Mouse (Mus musculus) heart, embryonic 11.5 days (tissue): ENCODE data around the gene Inha. TPM values are rescaled to one million over a fixed set of nuclear protein-coding genes. Genes with fewer than 3 reads are reported as not detected.

ENCODE experiments used
- ATAC-seq: fragments of 200-750 bp; cut with Nextera tagmentation; replicated peaks from 2 replicates; pipeline ENCODE4 v1.8.0; 2017; ENCODE audit warnings: moderate library complexity; ENCODE audit not compliant: insufficient number of reproducible peaks, low FRiP score, low TSS enrichment
- H3K27ac ChIP-seq: fragments of 300-500 bp; sonication (generic); 2 replicates; pipeline ENCODE4 v1.5.1; 2014; ENCODE audit warnings: mild to moderate bottlenecking, low read depth, low read length
- H3K27me3 ChIP-seq: fragments of 300-500 bp; sonication (generic); 2 replicates; pipeline ENCODE4 v1.6.1; 2014; ENCODE audit warnings: mild to moderate bottlenecking, low read length, mixed read lengths; ENCODE audit not compliant: control insufficient read depth, insufficient read depth
- H3K36me3 ChIP-seq: fragments of 300-500 bp; sonication (generic); 2 replicates; pipeline ENCODE4 v1.6.1; 2014; ENCODE audit warnings: mild to moderate bottlenecking, low read length, moderate library complexity, mixed read lengths; ENCODE audit not compliant: control insufficient read depth, insufficient read depth
- H3K4me1 ChIP-seq: fragments of 300-500 bp; sonication (generic); 2 replicates; pipeline ENCODE4 v1.6.1; 2014; ENCODE audit warnings: low read length; ENCODE audit not compliant: control insufficient read depth, insufficient read depth
- H3K4me2 ChIP-seq: fragments of 300-500 bp; sonication (generic); 2 replicates; pipeline ENCODE4 v1.6.1; 2014; ENCODE audit warnings: mild to moderate bottlenecking, moderate library complexity
- H3K4me3 ChIP-seq: fragments of 300-500 bp; sonication (generic); 2 replicates; pipeline ENCODE4 v1.5.1; 2014; ENCODE audit warnings: low read depth, low read length
- H3K9ac ChIP-seq: fragments of 300-500 bp; sonication (generic); 2 replicates; pipeline ENCODE4 v1.6.1; 2014; ENCODE audit warnings: mild to moderate bottlenecking, low read depth, low read length, moderate library complexity
- H3K9me3 ChIP-seq: fragments of 300-500 bp; sonication (generic); replicated peaks from 2 replicates; pipeline ENCODE4 v1.6.1; 2016; ENCODE audit warnings: low read length; ENCODE audit not compliant: control insufficient read depth
- WGBS: fragments of 180-500 bp; shearing (Covaris S2); extraction: QIAGEN DNeasy Blood & Tissue Kit; methylation state at CpG from one replicate; pipeline ENCODE4 v1.1.7; 2014; ENCODE audit not compliant: insufficient replicate concordance; 5-methylcytosine and 5-hydroxymethylcytosine counted together
- polyA plus RNA-seq: library from polyadenylated mRNA; unstranded; fragments of >200 nt; fragmentation: Nextera tagmentation; extraction: Ambion mirVana; gene quantifications from 2 replicates; pipeline ENCODE4 v1.2.1, GENCODE M21; 2014

Inha gene
- polyA plus RNA-seq, 1 experiment from 2014 or later = 4.8 TPM

DNA sequence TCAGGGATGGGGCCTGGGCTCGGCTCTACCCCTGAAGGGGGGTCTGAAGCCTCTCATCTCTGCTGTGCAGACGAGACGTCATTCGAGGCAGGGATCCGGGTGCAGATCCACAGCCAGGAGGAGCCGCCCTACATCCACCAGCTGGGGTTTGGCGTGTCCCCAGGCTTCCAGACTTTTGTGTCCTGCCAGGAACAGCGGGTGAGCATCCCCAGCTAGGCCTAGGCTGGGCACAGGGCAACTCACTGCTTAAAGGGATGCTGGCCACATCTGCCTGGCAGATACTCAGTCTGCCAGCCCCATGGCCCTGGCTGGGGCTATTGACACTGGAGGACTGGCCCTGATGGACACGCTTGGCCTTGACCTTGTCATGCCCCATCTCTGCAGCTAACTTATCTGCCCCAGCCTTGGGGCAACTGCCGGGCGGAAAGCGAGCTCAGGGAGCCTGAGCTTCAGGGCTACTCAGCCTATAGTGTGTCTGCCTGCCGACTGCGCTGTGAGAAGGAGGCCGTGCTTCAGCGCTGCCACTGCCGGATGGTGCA lies 37.5 kb upstream of the Inha start:
- Histone ChIP-seq H3K9me3 (no peaks in the 10 kb centered on the region), H3K4me1 (peaks cover 6% of the 10 kb centered on the region), H3K27ac (no peak overlapping the region), H3K4me2 (no peak overlapping the region), H3K9ac (no peak overlapping the region), H3K27me3 (peaks cover 27% of the 10 kb centered on the region), H3K4me3 (no peak overlapping the region), H3K36me3 (no peaks in the 10 kb centered on the region)
- ATAC-seq = no peak
- WGBS = 70% methylated on average over 17 of the region's 17 CpGs

DNA sequence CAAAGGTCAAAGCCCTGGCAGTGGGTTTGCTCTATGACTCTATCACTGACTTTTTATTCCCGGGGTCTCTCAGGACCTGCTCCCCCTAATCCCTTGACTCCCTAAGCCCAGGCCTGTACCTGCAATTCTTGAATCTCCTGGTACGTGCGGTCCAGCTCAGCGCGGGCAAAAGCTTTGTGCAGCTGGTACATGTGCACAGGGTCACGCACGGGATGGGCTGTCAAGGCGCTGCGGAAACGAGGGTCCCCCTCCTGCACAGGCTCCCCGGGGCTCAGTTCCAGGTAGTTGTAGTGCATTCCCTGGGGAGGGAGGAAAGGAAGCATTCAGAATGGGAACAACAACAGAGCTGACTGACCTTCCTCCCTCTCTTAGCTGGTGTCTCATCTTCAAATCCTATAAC lies 30.4 kb upstream of the Inha start:
- no peak for ATAC-seq
- H3K4me1 ChIP-seq = peaks cover 27% of the 10 kb centered on the region
- H3K4me3 ChIP-seq = no peak overlapping the region
- no peaks in the 10 kb centered on the region for H3K9me3 ChIP-seq
- H3K4me2 ChIP-seq = no peak overlapping the region
- WGBS = 94% methylated on average over 11 of the region's 11 CpGs
- H3K9ac ChIP-seq = no peak overlapping the region
- H3K27me3 ChIP-seq = peaks cover 24% of the 10 kb centered on the region
- H3K36me3 ChIP-seq = peaks cover 22% of the 10 kb centered on the region
- H3K27ac ChIP-seq = no peak overlapping the region

DNA sequence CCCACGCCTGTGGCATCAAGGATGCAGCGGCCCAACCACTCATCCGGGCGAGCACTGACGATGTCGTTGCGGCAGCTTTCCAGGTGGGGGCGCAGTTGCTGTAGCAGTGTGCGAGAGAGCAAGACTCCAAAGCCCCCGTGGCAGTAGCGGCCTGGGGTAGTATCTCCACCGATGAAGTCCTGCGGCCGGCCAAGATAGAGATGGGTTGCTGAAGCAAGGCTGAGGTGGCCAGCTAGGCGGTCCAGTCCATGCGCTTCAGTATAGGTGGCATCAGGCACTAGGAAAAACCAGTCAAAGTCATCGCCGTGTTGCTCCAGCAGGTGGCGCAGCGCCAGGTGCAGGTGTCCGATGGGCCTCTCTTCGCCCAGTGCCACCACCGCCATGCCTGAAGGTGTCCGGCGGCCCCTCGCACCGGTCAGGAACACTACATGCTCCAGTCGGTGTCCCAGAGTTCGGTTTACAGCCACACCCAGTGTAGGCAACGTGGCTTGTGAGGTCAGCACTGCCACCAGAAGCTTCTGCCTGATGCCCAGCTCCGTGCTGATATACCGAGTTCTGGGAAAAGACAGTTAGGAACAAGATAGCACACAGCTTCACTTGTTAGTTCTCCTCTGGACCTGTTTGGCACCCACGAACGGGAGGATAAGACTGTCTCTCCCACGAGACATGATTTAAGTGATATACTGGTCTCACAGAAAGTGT lies 29.5 kb upstream of the Inha start:
- Histone ChIP-seq H3K36me3 (peaks cover 22% of the 10 kb centered on the region), H3K4me3 (peak overlapping the region; percentile 90), H3K27me3 (peaks cover 34% of the 10 kb centered on the region)

DNA sequence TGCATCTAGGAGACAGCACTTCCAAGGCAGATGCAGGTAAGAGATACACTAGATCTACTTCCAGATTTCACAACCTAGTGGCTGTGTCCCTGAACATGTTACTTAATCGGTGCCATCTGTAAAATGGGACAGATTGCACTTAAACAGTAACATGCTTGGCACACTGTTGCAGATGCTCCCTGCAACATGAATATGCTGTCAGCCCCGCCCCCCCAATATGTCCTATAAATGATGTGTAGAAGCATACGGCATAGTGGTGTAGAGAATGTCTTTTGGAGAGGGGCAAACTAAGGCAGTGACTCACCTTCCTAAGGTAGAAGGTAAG lies 28.9 kb upstream of the Inha start:
- H3K36me3 ChIP-seq = peaks cover 22% of the 10 kb centered on the region
- peaks cover 27% of the 10 kb centered on the region for H3K4me1 ChIP-seq
- no peak overlapping the region for H3K27ac ChIP-seq
- H3K4me3 ChIP-seq = peak overlapping the region; percentile 90
- peaks cover 39% of the 10 kb centered on the region for H3K27me3 ChIP-seq
- H3K9me3 ChIP-seq = no peaks in the 10 kb centered on the region
- WGBS = 40% methylated on average over 3 of the region's 3 CpGs
- peak overlapping the region; percentile 22; the same call in 1 of the 2 replicates for H3K9ac ChIP-seq
- ATAC-seq = no peak
- H3K4me2 ChIP-seq = peak overlapping the region; percentile 83

More for the DNA sequence above, 29.5 kb upstream of the Inha start:
- H3K4me1 ChIP-seq = peaks cover 27% of the 10 kb centered on the region
- no peak for ATAC-seq
- 12% methylated on average over 35 of the region's 35 CpGs for WGBS
- no peaks in the 10 kb centered on the region for H3K9me3 ChIP-seq
- H3K27ac ChIP-seq = no peak overlapping the region
- peak overlapping the region; percentile 83 for H3K4me2 ChIP-seq
- 0 out of 2 replicates have a peak overlapping the region, but pooled peaks have one; percentile 22 for H3K9ac ChIP-seq

DNA sequence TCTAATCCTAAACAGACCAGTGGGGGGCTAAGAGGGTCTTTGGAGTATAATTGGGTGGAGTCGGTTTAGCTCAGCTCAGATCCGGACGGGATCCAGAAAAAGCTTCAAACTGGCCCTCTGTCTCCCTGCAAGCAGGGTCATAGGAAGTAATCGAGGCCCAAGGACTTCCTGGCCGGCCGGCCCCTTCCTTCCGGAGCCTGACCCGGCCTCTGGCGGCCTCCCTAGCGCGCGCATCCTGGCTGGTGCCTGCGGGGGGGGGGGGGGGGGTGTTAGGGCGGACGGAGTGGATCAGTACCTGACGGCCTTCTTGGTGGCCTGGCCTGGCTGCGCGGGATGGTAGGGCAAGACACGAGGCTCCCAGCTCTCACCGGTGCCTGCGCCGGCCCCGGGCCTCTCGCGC lies 28.4 kb upstream of the Inha start:
- peak overlapping the region; percentile 83 for H3K4me2 ChIP-seq
- WGBS = under 1% methylated on average over 20 of the region's 25 CpGs
- H3K27ac ChIP-seq = peak overlapping the region; percentile 82
- peak; percentile 20; the same call in 1 of the 2 replicates for ATAC-seq
- peak overlapping the region; percentile 90 for H3K4me3 ChIP-seq
- H3K4me1 ChIP-seq = peaks cover 27% of the 10 kb centered on the region
- H3K36me3 ChIP-seq = peaks cover 22% of the 10 kb centered on the region
- H3K9ac ChIP-seq = peak overlapping the region; percentile 77
- H3K9me3 ChIP-seq = no peaks in the 10 kb centered on the region
- peaks cover 43% of the 10 kb centered on the region for H3K27me3 ChIP-seq

DNA sequence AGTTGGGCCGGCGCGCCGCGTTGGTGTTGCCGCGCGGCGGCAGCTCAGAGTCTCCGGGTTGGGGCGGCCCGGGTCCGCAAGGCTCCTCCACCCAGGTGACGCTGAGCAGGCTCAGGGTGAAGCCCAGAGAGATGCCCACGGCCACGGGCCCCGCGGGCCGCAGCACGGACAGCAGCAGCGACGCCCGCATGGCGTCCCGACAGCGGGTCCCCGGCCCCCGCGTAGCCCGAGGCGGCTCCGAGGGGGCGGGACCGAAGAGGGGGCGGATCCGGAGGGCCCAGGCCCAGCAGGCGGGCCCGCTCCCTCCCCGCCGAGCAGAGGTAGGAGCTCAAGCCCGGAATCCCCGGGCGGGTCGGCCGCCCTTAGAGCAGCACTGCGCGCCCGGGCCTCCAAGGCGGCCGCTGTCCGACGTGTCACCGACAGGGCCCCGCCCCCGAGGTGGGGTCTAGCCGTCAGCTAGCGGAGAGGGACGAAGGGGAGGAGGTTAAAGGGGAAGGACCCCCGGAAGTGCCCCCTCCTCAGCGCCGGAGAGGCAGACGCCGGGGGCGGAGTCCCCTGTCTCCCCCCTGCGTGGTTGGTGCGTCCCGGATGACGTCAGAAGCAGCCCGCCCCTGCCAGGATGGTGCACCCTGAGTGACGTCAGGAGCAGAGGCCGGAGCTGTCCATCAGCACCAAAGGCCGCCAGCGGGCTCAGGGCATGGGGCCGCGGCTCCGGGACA lies 27.8 kb upstream of the Inha start, which contains the start of the genes Chpf and Tmem198:
Chpf (minus strand) TSS at position 392 of the 719 bp plus-strand sequence.
Tmem198 (plus strand) TSS at position 617 of the 719 bp plus-strand sequence.
- Histone ChIP-seq H3K27me3 (peaks cover 49% of the 10 kb centered on the region), H3K9me3 (no peaks in the 10 kb centered on the region), H3K4me3 (peak within 1 kb of the TSS; percentile 90), H3K4me1 (peaks cover 27% of the 10 kb centered on the region), H3K9ac (peak within 1 kb of the TSS; percentile 77), H3K4me2 (peak within 1 kb of the TSS; percentile 83), H3K36me3 (peaks cover 22% of the 10 kb centered on the region), H3K27ac (peak within 1 kb of the TSS; percentile 82)
- WGBS = under 1% methylated on average over 72 of the region's 76 CpGs
- peak; percentile 86 for ATAC-seq

DNA sequence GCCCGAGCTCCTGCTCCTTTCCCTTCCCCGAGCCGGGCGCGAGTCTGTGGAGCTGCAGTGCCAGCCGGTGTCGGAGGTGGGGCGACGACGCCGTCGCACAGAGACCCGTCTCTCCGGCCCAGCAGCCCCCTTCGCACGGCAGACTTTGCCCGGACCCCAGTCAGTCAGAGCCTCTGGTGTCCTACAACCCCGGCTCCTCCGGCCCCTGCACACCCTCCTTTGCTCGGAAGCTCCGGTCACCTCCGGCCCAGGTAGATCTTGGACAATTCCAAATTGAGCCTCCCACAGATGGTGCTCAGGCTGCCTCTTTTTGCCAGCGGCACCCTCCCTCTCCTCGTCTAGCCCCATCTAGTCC lies 27.3 kb upstream of the Inha start:
- H3K27ac ChIP-seq = no peak overlapping the region
- peaks cover 27% of the 10 kb centered on the region for H3K4me1 ChIP-seq
- H3K9me3 ChIP-seq = no peaks in the 10 kb centered on the region
- peaks cover 21% of the 10 kb centered on the region for H3K36me3 ChIP-seq
- H3K4me2 ChIP-seq = peak overlapping the region; percentile 83
- H3K9ac ChIP-seq = no peak overlapping the region
- no peak for ATAC-seq
- peaks cover 54% of the 10 kb centered on the region for H3K27me3 ChIP-seq
- peak overlapping the region; percentile 90 for H3K4me3 ChIP-seq
- 1% methylated on average over 21 of the region's 24 CpGs for WGBS

DNA sequence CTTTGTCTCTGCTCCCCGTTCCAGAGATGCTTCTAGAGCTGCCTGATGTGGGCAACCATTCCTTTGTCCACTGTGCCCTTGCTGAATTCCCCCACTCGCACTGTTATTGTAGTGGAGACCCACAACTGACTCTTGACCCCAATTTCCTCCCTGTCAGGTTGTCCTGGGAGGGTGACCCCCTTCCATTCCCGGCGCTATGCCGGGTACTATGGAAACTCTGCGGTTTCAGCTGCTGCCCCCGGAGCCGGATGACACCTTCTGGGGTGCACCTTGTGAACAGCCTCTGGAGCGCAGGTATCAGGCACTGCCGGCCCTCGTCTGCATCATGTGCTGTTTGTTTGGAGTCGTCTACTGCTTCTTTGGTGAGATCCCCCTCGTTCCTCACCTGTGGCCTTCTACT lies 26.8 kb upstream of the Inha start:
- WGBS = 19% methylated on average over 13 of the region's 13 CpGs
- H3K27me3 ChIP-seq = peaks cover 55% of the 10 kb centered on the region

More for the DNA sequence above, 26.8 kb upstream of the Inha start:
- Histone ChIP-seq H3K36me3 (peaks cover 17% of the 10 kb centered on the region), H3K4me1 (peaks cover 27% of the 10 kb centered on the region), H3K27ac (no peak overlapping the region), H3K9ac (no peak overlapping the region), H3K4me3 (no peak overlapping the region; the same call in 1 of the 2 replicates), H3K9me3 (no peaks in the 10 kb centered on the region), H3K4me2 (peak overlapping the region; percentile 83)
- no peak for ATAC-seq
